Mouse (Mus musculus) E14TG2a.4 (cell line): ENCODE results near the gene Prss45.

Experiments used
- CTCF ChIP-seq: conservative IDR thresholded peaks from 2 replicates; pipeline ENCODE4 v1.5.1; 2014; ENCODE audit warnings: low read length
- NANOG ChIP-seq: IDR thresholded peaks from 2 replicates; pipeline ENCODE4 v1.6.1; 2014; ENCODE audit warnings: borderline replicate concordance, low read length, mixed read lengths

DNA sequence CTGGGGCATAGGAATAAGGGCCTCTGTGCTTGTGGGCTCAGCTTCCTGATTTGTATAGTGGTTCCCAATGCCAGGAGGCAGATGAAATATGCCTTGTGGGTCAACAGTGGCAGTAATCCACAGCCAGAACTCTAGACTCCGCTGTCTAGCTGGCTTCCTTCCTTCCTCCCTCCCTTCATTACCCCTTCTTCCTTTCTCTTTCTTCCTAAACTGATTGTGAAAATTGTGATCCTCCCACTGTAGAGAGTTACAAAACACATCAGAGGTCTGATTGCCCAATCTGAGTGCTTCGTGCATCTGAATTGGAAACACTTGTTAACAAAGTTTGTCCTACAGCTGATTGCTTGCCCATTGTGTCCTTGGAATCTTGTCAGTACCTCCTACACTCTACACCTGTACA, 7.0 kb downstream of the Prss45 start:
- TF ChIP-seq CTCF: no peak
- no peak for TF ChIP-seq NANOG
